Mouse (Mus musculus) heart, adult 9 months (tissue): ENCODE data around the gene Med13.
A peak's percentile ranks its signal among the peaks of the same experiment; 100 is the strongest.

Experiments used
- DNase-seq, 2 experiments: peaks; one replicate each; pipeline ENCODE4 v3.0.0; 2022; ENCODE audit warnings: low spot score in 2 of 2

Med13 gene

DNA sequence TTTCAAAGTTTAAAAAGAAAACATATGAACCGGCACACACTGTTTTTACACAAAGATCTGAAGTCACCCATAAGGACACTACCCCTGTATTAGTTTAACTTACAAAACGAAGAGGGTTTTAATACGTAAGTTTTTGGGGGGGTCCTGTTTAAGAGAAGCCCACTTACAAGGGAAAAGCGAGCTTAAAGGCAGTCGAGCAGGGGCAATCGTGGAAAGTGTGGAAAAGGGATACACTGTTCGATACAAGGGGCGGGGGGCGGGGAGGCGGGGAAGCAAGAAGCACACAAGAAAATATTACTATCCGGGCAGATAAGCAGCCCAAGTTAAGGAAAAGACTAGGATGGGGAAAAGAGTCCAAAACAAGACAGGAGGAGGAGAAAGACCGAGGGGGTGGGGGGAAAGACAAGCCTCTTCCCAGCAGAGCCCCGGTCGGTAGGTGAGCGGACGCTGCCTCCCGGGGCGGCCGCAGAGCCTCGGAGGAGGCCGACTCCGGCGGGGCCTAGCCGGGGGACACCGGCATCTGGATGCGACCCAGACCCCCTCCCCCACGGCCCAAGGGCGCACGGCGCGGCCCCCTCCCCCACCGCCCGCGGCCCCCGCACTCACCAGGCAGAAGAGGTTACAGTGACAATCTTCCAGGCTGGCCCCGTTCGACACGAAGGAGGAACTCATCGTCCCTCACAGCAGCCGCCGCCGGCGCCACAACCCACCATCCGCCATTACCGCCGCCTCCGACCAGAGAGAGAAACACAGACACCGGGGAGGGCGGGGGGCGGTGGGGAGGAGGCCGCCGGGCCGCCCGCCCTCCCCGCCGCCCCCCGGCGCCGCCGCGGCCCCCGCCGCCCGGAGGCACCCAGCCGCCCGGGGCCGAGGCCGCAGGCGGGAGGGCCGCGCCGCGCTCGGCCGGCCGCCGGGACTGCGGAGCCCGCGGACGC is at the start of gene Med13:
Med13 (minus strand) TSS at position 749 of the 935 bp plus-strand sequence.
- peak; percentile 29 to 31 for DNase-seq

DNA sequence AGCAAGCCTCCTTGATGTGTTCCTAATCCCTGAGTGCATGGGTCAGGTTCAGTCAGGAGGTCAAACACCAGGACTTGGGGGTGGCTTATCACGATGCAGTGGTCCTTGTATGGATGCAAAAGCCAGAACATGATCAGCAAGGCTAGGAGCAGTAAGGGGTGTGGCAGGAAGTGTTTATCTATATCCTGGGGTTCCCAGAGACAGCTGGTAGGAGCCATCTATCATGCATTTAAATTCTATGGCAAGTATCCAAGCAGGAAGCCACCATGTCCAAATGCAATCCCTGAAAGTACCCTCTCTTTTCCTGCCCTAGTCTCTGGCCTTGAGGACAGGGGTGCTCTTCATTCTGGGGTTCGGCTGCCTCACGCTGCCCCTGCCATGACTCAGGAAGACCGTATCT is 47.2 kb upstream of the Med13 start:
- no peak for DNase-seq

DNA sequence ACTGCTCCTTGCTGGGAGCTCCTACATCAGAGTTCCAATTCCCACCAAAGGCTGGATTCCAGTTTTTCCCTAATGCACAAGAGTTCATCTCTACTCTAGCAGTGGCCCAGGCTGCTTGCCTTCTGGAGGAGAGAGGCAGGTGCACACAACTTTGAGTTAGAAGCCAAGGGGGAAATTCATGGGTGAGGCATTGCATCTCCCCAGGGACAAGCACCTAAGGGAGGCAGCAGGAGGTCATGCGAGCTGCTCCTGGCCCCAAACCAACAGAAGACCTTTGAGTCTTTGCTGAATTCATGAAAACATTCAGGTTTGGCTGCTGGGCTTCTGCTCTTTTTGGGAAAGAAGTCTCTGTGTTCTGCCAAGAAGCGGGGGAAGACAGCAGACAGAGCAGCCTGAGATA is 46.4 kb upstream of the Med13 start:
- DNase-seq: no peak

DNA sequence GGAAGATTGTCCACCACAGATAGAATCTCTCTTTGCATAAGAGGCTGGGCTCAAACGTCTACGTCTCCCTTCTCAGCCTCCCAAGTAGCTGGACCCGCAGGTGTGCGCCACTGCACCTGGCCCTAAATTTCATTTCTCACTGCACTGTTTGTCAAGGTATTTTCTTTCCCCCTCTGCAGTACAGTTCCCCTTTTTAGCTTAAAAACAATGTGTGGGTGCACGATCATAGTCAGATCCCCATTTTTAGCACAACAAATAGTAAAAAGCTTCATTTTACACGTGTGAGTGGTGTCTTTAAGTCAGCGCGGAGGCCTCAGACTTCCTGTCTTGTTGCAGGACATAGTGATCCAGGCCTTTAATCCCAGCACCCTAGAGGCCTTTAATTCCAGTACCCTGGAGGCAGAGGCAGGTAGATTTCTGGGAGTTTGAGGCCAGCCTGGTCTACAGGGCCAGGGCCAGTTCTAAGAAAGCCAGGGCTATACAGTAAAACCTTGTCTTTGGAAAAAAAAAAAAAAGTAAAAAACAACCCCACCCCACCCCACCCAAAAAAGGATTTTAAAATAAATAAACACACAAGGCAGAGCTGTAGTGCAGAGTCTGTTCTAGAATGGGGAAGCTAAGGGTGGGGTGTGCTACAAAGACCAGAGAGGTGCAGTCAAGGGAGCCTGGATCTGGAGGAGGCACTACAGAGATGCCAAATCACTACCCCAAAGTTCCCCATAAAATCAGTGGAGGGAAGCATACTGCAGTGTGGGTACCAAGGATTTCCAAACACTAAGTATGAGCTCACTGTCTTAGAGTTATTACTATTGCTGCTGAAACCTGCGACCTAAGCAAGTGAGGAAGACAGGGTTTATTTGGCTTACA is 42.1 kb upstream of the Med13 start:
- no peak for DNase-seq

DNA sequence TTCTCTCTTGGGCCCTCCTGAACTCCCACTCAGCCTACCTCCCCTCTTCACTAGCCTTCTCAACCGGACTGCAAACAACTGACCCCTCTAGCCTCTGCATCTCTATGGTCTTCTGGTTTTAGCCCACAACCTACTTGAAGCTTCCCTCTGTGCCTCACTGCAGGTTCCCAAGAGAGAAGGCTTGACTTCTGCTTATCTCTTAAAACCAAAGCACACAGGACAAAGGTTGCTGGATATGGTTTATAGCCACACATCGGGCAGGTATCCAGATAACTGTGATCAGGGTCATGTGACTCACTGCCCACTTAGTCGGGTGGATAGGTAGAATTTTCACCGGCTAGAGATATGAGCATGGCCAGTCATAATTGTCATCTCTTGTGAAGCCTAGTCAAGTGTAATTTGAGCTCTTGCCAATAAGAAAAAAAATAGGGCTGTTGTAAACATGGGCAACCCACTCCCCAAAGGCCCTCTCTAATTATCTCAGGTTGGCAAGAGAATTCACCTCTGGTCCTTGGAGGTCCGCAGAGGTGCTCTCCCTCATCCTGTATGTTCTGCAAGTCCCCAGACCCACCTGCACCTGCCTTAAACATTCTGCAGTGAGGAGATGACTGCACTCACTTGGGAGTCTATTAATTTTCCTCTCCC is 39.7 kb upstream of the Med13 start:
- DNase-seq: no peak

DNA sequence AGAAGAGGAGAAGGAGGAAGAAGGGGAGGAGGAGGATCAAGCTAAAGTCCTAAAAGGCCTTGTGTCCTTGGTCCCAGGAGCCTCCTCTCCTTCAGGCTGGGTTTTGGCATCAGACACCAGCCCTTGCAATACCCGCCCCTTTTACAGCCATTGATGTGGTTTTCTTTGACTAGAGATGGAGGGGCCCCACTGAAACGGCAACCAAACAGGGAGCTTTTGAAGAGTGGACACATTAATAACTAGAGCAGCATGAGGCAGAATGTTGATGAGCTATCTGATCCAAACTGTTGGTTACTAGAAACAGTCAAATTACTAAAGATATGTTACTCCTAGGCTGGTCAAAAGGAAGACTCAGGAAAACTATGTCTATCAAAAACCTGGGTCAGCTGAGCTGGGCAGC is 39.1 kb upstream of the Med13 start:
- DNase-seq: no peak

DNA sequence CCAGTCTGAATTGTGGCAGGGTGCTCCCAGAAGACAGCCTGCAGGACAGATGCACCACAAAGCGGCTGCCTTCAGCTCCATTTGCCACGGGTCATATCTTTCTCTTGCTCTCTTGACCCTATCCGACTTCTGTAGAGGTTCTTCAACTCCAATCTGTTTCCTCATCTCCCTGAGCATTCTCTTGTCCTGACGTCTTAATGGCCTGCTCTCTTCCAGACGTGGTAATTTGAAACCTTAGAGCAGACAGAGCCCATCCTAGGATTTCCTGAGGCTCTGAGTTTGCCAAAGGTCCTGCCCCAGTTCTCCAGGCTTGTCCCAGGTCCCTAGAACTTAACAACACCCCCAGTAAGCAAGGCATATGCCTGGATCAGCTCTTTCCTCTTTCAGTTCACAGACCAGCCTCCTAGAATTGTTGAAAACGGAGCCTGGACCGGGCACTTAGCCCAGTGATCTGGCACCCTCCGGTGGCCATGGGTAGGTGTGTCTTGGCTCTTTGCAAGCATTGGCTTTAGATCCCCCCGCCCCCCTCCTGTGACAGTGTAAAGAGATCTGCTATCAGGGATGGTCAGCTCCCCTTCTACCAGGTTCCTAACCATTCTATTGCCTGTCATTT is 38.2 kb upstream of the Med13 start:
- peak; percentile 11 to 17 for DNase-seq

DNA sequence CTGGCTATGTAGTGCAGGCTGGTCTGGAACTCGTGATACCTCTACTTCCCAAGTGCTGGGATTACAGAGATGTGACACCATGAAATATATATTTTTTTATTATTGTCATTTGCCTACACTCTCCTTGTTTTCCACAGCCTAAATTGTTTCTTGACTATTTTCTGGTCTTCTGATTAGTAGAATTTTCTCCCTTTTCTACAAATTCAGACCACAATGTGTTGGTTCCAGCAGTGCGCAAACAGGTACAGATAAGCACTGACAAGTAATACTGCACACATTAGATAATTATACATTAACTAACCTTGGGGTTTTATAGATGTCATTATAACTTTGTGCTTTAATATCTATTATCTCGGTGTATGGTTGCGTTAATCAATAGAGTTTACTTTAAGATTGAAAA is 37.7 kb upstream of the Med13 start:
- DNase-seq: no peak

DNA sequence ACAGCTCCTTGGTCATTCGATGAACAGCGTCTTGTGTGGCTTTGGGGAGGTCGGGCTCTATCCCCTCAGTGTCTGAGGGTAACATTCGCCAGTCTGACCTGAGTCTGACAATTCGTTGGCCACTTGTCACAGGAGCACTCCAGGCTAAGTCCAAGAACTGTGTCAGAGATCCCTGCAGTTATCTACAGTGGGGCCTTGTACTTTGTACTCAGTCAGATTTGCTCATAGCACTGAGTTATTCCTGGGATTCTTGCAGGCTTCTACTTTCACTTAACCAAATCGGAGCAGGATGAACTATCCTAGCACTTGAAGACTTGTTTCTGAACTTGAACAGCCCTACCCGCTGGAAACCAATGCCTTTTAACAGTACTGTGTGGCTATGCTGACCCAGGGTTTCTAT is 34.3 kb upstream of the Med13 start:
- DNase-seq: no peak

DNA sequence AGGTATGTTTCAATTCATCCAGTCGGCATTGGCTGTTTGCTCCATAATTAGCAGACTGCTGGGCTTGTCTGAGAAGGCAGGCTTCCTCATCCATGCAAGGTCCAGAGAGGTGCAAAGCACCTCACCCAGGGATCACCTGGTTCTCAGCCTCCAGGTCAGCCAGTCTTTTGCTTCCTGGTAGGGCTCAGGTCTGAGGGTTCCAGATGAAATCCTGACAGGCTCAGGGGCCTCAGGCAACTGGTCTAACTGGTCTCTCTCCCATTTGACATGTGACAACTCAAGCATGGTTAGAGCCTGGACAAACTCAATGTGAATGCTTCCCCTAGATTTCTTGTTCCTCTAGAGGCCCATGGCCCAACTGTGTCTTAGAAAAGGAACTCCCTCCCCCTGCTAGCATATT is 32.9 kb upstream of the Med13 start:
- no peak for DNase-seq

DNA sequence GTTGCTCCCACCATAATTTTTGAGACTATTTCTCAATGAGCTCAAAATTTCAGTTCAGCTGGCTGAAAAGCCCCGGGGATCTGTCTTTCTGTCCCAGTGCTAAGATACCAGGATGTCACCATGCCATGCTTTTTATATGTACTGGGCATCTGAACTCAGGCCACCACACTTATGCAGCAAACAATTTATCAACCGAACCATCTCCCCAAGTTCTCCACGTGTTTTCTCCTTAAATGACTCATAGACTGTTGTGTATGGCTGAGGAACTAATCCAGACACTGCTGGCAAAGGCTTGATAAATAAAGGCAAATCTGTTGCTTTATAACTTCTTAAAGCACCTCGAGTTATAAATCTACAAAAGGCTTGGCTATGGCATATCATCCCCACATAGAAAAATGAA is 32.1 kb upstream of the Med13 start:
- DNase-seq: no peak

DNA sequence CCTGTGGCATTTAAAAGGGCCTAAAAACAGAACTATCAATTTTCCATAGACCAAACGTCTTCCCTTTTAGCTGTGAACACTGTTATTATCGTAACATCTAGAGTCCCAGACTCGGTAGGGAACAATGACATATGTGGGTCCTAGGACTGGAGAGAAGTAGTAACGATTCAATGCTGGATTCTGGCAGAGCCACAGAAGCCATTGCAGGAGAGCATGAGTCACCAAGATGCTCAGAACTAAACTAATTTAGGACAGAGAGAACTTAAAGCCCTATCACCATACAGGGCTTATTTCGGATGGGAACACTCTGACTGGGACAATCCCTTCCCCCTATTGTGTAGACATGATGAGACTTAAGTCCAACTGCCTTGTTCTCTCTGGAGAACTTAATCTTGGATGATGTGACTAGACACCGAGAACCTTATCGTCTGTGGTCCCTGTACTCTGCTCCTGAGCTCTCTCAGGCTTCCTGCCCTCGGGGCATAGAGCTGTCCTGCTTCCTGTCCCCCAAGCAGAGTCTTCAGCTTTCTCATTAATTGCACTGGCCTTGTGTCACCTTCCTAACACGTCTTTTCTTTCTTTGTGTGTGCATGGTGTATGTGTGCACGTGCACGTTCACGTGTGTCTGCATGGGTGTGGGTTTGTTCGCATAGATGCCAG is 31.5 kb upstream of the Med13 start:
- DNase-seq: no peak

DNA sequence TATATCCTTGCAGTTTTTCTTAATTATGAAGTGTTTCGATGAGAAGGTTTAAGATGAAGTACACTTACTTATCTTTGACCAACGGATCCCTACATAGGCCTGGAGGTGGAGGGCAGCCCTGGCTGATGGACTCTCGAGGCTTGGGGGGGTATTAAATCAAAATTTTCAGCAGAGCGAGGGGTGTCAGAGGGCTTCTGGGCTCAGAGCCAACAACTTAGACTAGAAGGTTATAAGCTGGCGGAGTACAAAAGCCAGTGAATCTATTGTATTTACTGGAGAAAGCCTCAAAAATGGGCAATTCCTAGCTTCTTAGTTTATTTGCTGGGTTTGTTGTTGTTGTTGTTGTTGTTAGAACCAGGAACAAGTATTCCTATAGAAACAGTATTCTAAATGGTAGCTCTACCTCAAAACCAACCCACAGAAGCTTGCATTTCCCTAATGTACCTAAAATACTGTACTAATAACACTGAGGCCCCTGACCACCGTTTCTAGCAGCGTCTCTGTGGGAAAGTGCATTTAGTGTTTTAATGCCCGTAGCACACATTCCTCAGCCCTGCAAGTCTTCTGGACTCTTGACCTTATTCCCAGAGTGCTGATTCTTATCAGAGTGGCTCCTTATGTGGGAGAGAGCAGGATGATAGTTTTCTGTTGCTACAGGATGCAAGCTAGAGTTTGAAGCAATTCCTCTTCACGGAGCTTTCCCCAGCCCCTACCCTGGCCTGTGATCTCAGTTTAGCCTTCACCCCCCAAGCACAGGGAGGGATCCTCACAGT is 29.9 kb upstream of the Med13 start:
- DNase-seq: no peak

DNA sequence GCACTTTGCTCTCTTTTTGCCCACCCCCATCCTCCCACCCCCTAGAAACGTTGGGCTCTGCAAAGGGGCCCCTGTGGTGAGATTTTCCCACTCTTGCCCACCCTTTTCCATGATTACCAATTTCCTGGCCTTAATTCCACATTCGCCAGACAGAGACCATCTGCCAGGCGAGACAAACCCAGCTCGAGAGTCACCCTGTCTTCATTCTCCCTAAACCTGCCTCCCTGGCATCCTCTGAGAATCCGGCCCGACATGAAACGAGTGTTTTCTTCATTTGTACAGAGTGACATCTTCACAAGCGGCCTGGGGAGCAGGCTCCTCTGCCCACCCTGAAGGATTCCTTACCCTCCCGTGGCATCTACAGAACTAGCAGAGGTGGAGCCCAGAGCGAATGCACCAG is 29.2 kb upstream of the Med13 start:
- no peak for DNase-seq

DNA sequence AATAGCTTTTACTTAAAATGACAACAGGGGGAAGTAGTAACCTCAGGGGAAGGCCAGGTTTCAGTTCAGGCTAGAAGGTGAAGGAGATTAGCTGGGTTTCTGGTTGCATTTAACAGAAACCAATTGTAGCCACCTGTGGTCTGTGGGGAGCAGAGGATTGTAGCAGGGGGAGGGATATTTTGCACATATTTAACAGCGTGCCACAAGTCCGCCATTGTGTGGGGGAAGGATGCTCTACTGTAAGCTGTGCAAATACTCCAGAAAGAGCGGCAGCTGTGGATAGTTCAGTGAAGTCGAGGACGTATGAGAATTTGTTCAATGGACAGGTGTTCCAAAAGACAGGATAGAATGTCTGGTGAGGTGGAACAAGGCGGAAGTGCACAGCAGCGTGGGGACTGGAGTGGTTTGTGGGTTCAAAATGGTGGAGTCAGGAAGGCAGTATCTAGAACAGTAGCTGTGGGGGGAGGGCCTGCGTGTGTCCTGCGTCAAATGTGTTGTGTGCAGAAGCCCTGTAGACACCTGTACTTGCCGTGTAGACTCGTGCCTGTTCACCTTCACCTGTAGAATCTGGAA is 28.4 kb upstream of the Med13 start:
- no peak for DNase-seq

DNA sequence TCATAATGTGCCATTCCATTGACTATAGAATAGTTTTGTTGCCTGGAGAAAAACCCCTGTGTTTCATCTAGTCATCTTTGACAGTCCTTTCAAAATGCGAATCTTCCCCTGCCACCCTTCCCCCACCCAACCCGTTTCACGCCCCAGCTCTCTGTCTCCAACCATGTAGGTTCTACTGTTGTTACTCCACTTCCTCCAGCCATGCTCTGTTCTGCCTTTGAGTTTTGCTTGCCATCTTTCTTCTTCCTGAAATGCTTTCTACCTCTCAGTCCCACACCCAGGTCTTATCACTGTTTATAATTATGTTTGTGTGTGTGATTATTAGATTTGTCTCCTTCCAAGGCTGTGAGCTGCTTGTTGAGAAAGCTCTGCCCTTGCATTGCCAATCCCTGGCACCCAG is 26.7 kb upstream of the Med13 start:
- DNase-seq: no peak

DNA sequence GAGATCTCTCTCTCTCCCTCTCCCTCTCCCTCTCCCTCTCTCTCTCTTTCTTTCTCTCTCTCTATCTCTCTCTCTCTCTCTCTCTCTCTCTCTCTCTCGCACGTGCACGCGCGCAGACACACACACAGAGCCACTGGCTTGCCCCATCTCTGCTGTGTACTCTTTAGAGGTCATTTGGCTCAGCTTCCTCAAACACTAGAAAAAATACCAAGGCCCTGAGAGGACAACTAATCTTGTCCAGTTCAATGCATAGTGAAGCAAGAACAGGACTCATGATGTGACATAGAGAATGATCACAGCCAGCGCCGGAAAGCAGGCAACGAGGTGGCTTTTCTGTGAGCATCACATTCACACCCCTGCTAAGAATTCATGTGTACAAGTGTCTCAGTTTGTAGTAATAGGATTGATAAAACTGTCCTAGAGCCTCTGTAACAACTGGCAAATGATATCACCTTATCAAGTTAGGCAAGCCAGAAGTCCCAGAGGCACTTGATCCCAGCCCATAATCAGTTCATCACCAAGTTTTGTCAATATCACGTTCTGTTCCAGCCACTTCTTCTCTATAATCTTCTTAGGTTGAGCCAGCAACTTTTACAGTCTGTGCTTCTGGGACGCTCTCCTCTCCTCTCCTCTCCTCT is 25.2 kb upstream of the Med13 start:
- no peak for DNase-seq

DNA sequence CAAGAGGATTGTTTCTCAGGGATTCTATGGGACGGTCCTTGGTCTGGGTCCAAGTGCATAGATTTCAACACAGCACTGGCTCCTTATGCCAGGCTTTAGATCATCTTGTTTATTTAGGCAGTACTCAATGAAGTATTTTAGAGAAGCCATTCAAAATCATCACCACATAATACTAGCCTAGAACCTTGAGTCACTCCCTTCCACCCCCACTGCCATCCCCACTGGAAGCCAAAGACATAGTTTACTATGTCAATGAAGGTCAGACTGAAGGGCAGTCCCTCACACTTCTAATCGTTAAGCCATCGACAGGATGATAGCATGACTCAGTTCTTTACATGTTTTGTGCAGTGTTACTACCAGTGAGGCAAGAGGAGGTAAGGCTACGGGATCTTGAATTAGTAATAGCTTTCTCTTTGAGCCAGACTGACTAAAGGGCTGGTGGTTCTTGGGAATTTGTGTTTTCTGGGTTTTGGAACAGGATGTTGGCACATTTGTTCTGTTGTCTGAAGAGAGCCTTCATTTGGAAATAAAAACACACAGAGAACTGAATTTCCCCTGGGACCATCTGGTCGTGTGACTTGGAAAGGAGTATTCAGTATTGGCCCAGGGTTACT is 24.2 kb upstream of the Med13 start:
- peak in 1 of 2 experiments; percentile 54 for DNase-seq

DNA sequence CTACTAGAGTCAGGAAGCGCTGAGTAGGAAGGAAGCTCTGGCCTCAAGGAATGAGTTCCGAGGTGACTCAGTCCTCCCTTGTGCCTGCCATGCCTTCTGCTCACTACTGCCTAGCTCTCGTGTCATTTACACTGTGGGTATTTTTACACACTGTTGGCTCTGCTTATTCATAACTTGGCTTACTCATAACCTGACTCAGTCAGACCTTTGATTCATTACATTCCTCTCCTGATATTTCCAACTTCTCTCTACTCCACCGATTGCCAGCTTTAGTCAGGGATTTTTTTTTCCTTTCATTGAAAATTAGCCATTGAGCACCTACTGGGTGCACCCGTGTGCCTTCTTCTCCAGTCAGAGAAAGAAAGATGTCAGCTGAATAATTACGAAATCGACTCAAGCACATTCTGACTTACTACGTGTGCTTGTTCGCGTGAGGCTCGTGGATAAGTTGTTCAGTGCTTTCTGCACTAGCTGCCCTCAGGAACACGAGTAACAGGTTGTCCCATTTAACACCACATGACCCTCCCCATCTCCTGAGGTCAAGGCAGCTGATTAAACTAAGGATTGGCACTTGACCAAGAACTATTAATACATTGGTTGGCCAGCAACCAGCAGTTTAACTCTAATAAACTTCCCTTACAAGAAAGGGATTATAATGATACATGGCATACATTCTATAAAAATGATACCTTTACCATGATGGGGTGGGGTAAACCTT is 23.3 kb upstream of the Med13 start:
- DNase-seq: no peak
